Mouse (Mus musculus): Measurements from ENCODE around the gene Gzma.

The Gzma gene

DNA sequence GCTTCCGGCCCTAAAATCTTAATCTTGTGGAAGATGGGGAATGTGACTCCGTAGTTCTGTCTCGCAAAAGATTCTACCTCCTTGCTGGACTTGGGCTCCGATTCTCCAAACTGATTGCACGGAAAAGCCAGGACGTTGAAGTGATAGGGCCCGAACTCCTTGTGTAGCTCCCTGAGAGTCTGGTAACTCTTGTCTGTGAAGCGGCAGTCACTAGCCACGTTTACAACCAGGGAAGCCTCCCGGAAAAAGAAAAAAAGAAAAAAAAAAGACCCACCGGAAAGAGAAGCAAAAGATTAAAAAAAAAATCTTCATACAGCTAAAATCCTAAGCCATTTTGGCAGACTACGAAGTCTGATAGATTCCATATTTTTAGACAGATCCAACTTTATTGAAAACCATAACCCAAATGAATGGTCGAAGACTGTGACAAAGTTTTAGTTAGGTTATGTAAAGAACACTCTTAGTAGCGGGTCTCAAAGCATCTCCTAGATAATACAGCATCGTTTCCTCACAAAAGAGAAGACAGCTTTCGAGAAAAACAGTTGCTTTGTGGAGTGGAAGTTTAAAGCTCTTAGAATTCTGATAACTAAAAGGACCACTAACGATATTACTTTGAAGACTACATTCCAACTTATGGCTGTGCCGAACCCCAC, 55.2 kb downstream of the Gzma start:
- no peak for DNase-seq (ENCODE audit: low spot score)

DNA sequence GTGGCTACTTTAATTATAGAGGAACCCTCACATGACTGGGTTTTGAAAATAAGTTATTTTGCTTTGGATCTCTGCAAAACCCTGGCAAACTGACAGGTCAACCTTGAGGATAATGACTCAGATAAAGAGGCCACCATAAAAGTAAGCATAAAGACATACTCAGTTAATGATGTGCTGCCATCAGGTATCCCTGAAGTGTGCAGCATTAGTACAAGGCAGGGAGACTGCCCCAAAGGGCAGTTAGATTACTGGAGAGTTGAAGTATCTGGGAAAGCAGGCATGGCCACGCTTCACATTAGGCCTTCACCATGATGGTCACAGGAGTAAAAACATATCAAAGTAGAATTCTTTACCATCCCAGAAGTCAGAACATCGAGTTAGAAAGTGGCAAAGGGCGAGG, 55.9 kb downstream of the Gzma start:
- DNase-seq (ENCODE audit: low spot score), result no peak

All from spleen, adult 12 weeks (tissue).